Mouse (Mus musculus) neural tube, embryonic 14.5 days (tissue): ENCODE measurements around the gene Uba52. TPM values are rescaled to one million over a fixed set of nuclear protein-coding genes. Genes with fewer than 3 reads are reported as not detected.

Experiments used
- ATAC-seq: fragments of 200-750 bp; cut with Nextera tagmentation; 2 replicates; pipeline ENCODE4 v1.8.0; 2017; ENCODE audit warnings: low read depth, mild to moderate bottlenecking, moderate TSS enrichment, moderate library complexity
- H3K27ac ChIP-seq: fragments of 300-500 bp; sonication (generic); 2 replicates; pipeline ENCODE4 v1.5.1; 2014; ENCODE audit warnings: low read depth, mild to moderate bottlenecking, control low read depth, low read length, moderate library complexity, mixed read lengths
- H3K27me3 ChIP-seq: fragments of 300-500 bp; sonication (generic); 2 replicates; pipeline ENCODE4 v1.6.1; 2014; ENCODE audit warnings: low read length; ENCODE audit not compliant: control insufficient read depth, insufficient read depth
- H3K36me3 ChIP-seq: fragments of 300-500 bp; sonication (generic); 2 replicates; pipeline ENCODE4 v1.6.1; 2014; ENCODE audit warnings: low read length, mixed read lengths; ENCODE audit not compliant: control insufficient read depth, insufficient read depth
- H3K4me1 ChIP-seq: fragments of 300-500 bp; sonication (generic); 2 replicates; pipeline ENCODE4 v1.6.1; 2014; ENCODE audit warnings: low read length; ENCODE audit not compliant: control insufficient read depth, insufficient read depth
- H3K4me2 ChIP-seq: fragments of 300-500 bp; sonication (generic); 2 replicates; pipeline ENCODE4 v1.6.1; 2014; ENCODE audit warnings: mild to moderate bottlenecking, low read depth, low read length, control low read depth
- H3K4me3 ChIP-seq: fragments of 300-500 bp; sonication (generic); 2 replicates; pipeline ENCODE4 v1.5.1; 2014; ENCODE audit warnings: low read depth, low read length, control low read depth, mixed read lengths
- H3K9ac ChIP-seq: fragments of 300-500 bp; sonication (generic); replicated peaks from 2 replicates; pipeline ENCODE4 v1.6.1; 2014; ENCODE audit warnings: low read depth, mild to moderate bottlenecking, control low read depth, low read length, mixed read lengths
- H3K9me3 ChIP-seq: fragments of 300-500 bp; sonication (generic); 2 replicates; pipeline ENCODE4 v1.6.1; 2016; ENCODE audit warnings: low read length; ENCODE audit not compliant: control insufficient read depth
- WGBS: fragments of 180-500 bp; shearing (Covaris S2); extraction: QIAGEN DNeasy Blood & Tissue Kit; methylation state at CpG from one replicate; pipeline ENCODE4 v1.1.7; 2014; 5-methylcytosine and 5-hydroxymethylcytosine counted together
- polyA plus RNA-seq: library from polyadenylated mRNA; unstranded; fragments of >200 nt; fragmentation: Nextera tagmentation; extraction: Ambion mirVana; gene quantifications from 2 replicates; pipeline ENCODE4 v1.2.1, GENCODE M21; 2014

The Uba52 gene
- polyA plus RNA-seq, 1 experiment from 2014 or later, result 750 TPM

- no peaks in the 10 kb centered on the region for H3K27me3 ChIP-seq
These were observed 48.1 kb downstream of the Uba52 start for GRCm38 (mm10) chr8:70462516-70462813.

GRCm38 (mm10) chr8:70461765-70462515 lies 48.7 kb downstream of the Uba52 start:
- H3K9me3 ChIP-seq, result no peaks in the 10 kb centered on the region
- no peaks in the 10 kb centered on the region for H3K36me3 ChIP-seq
- ATAC-seq, result no peak
- 92% methylated on average over 16 of the region's 16 CpGs for WGBS
- H3K27ac ChIP-seq, result no peak overlapping the region
- H3K9ac ChIP-seq, result no peak overlapping the region
- H3K27me3 ChIP-seq, result no peaks in the 10 kb centered on the region
- H3K4me3 ChIP-seq, result no peak overlapping the region
- no peaks in the 10 kb centered on the region for H3K4me1 ChIP-seq
- H3K4me2 ChIP-seq, result no peak overlapping the region

More at GRCm38 (mm10) chr8:70462516-70462813, 48.1 kb downstream of the Uba52 start:
- Histone ChIP-seq H3K27ac (no peak overlapping the region), H3K9me3 (no peaks in the 10 kb centered on the region), H3K36me3 (no peaks in the 10 kb centered on the region), H3K4me3 (no peak overlapping the region), H3K4me1 (no peaks in the 10 kb centered on the region), H3K4me2 (no peak overlapping the region), H3K9ac (no peak overlapping the region)
- 82% methylated on average over 8 of the region's 8 CpGs for WGBS
- no peak for ATAC-seq

GRCm38 (mm10) chr8:70460606-70461005 lies 50.0 kb downstream of the Uba52 start:
- H3K27me3 ChIP-seq, result no peaks in the 10 kb centered on the region
- WGBS, result 77% methylated on average over 9 of the region's 9 CpGs
- no peaks in the 10 kb centered on the region for H3K9me3 ChIP-seq
- no peaks in the 10 kb centered on the region for H3K4me1 ChIP-seq
- H3K36me3 ChIP-seq, result no peaks in the 10 kb centered on the region
- H3K4me3 ChIP-seq, result no peak overlapping the region
- H3K4me2 ChIP-seq, result no peak overlapping the region
- no peak overlapping the region for H3K27ac ChIP-seq
- H3K9ac ChIP-seq, result no peak overlapping the region
- ATAC-seq, result no peak

- ATAC-seq, result no peak
- WGBS, result 97% methylated on average over 5 of the region's 5 CpGs
These were observed 50.4 kb downstream of the Uba52 start for GRCm38 (mm10) chr8:70460199-70460598.

GRCm38 (mm10) chr8:70459636-70460035 lies 51.0 kb downstream of the Uba52 start:
- Histone ChIP-seq H3K4me1 (no peaks in the 10 kb centered on the region), H3K9ac (no peak overlapping the region), H3K36me3 (no peaks in the 10 kb centered on the region), H3K4me3 (no peak overlapping the region), H3K4me2 (no peak overlapping the region), H3K27me3 (no peaks in the 10 kb centered on the region), H3K27ac (no peak overlapping the region), H3K9me3 (no peaks in the 10 kb centered on the region)
- no peak for ATAC-seq
- WGBS, result 100% methylated on average over 2 of the region's 2 CpGs

More at GRCm38 (mm10) chr8:70460199-70460598, 50.4 kb downstream of the Uba52 start:
- no peak overlapping the region for H3K9ac ChIP-seq
- H3K4me3 ChIP-seq, result no peak overlapping the region
- H3K4me2 ChIP-seq, result no peak overlapping the region
- H3K36me3 ChIP-seq, result no peaks in the 10 kb centered on the region
- no peaks in the 10 kb centered on the region for H3K4me1 ChIP-seq
- H3K27ac ChIP-seq, result no peak overlapping the region
- H3K9me3 ChIP-seq, result no peaks in the 10 kb centered on the region
- no peaks in the 10 kb centered on the region for H3K27me3 ChIP-seq

- Histone ChIP-seq H3K4me2 (no peak overlapping the region), H3K4me1 (no peaks in the 10 kb centered on the region)
- ATAC-seq, result no peak
These were observed 52.1 kb downstream of the Uba52 start for GRCm38 (mm10) chr8:70458462-70458861.

More at GRCm38 (mm10) chr8:70458462-70458861, 52.1 kb downstream of the Uba52 start:
- Histone ChIP-seq H3K9me3 (no peaks in the 10 kb centered on the region), H3K27ac (no peak overlapping the region), H3K4me3 (no peak overlapping the region), H3K27me3 (no peaks in the 10 kb centered on the region), H3K9ac (no peak overlapping the region), H3K36me3 (no peaks in the 10 kb centered on the region)
- 84% methylated on average over 3 of the region's 3 CpGs for WGBS

Other genes starting within 250 kb of the Uba52 start
- 16.8 and 25.5 TPM in 2 replicates for gene Homer3, start 228.0 kb downstream of the Uba52 start, polyA plus RNA-seq
- gene Ddx49, start 208.3 kb downstream of the Uba52 start, polyA plus RNA-seq, result 44.5 and 45.9 TPM in 2 replicates
- gene Cope, start 208.3 kb downstream of the Uba52 start, polyA plus RNA-seq, result 285 and 327 TPM in 2 replicates
- 33.4 and 42.9 TPM in 2 replicates for gene Cers1, start 195.0 kb downstream of the Uba52 start, polyA plus RNA-seq
- gene Gdf1, start 181.0 kb downstream of the Uba52 start, polyA plus RNA-seq, result 2.1 and 7.5 TPM in 2 replicates
- gene Upf1, start 157.5 kb downstream of the Uba52 start, polyA plus RNA-seq, result 14.4 and 15.0 TPM in 2 replicates
- 0.20 and 0.41 TPM in 2 replicates for gene Comp, start 137.2 kb downstream of the Uba52 start, polyA plus RNA-seq
- gene Crtc1, start 71.2 kb downstream of the Uba52 start, polyA plus RNA-seq, result 48.2 and 55.9 TPM in 2 replicates
- 29.4 and 30.1 TPM in 2 replicates for gene Klhl26, start 33.8 kb downstream of the Uba52 start, polyA plus RNA-seq
- 144 and 200 TPM in 2 replicates for gene Tmem59l, start 23.4 kb downstream of the Uba52 start, polyA plus RNA-seq
- 5.3 and 10.0 TPM in 2 replicates for gene Crlf1, start 17.6 kb downstream of the Uba52 start, polyA plus RNA-seq
- 152 and 172 TPM in 2 replicates for gene Rex1bd, start 4.0 kb downstream of the Uba52 start, polyA plus RNA-seq
- gene Fkbp8, start 16.9 kb upstream of the Uba52 start, polyA plus RNA-seq, result 303 and 336 TPM in 2 replicates
- 50.2 and 51.9 TPM in 2 replicates for gene Kxd1, start 17.2 kb upstream of the Uba52 start, polyA plus RNA-seq
- gene Ell, start 28.7 kb upstream of the Uba52 start, polyA plus RNA-seq, result 16.7 and 17.8 TPM in 2 replicates
- 65.5 and 73.3 TPM in 2 replicates for gene Isyna1, start 83.6 kb upstream of the Uba52 start, polyA plus RNA-seq
- gene Ssbp4, start 98.1 kb upstream of the Uba52 start, polyA plus RNA-seq, result 163 and 240 TPM in 2 replicates
- 0.20 and 1.8 TPM in 2 replicates for gene Lrrc25, start 105.4 kb upstream of the Uba52 start, polyA plus RNA-seq
- gene Gdf15, start 121.7 kb upstream of the Uba52 start, polyA plus RNA-seq, result 0.54 TPM in 1 of 2 replicates, not detected in the other
- gene Pgpep1, start 149.6 kb upstream of the Uba52 start, polyA plus RNA-seq, result 74.5 and 85.2 TPM in 2 replicates
- 193 and 194 TPM in 2 replicates for gene Lsm4, start 162.4 kb upstream of the Uba52 start, polyA plus RNA-seq
- gene Jund, start 188.1 kb upstream of the Uba52 start, polyA plus RNA-seq, result 115 and 119 TPM in 2 replicates
- 0.13 TPM in 1 of 2 replicates, not detected in the other for gene Iqcn, start 192.7 kb upstream of the Uba52 start, polyA plus RNA-seq
- gene Gm3336, start 207.7 kb upstream of the Uba52 start, polyA plus RNA-seq, result not detected in 2 replicates
- 0.10 and 0.27 TPM in 2 replicates for gene Pde4c, start 212.9 kb upstream of the Uba52 start, polyA plus RNA-seq
- gene Rab3a, start 243.9 kb upstream of the Uba52 start, polyA plus RNA-seq, result 570 and 690 TPM in 2 replicates